Mouse (Mus musculus) A20 (cell line): ENCODE data around the gene Mst1.

Source experiments
- DNase-seq: peaks from one replicate; pipeline ENCODE4 v3.0.0-alpha.2; 2011; ENCODE audit warnings: low read depth, low spot score

The Mst1 gene

DNA sequence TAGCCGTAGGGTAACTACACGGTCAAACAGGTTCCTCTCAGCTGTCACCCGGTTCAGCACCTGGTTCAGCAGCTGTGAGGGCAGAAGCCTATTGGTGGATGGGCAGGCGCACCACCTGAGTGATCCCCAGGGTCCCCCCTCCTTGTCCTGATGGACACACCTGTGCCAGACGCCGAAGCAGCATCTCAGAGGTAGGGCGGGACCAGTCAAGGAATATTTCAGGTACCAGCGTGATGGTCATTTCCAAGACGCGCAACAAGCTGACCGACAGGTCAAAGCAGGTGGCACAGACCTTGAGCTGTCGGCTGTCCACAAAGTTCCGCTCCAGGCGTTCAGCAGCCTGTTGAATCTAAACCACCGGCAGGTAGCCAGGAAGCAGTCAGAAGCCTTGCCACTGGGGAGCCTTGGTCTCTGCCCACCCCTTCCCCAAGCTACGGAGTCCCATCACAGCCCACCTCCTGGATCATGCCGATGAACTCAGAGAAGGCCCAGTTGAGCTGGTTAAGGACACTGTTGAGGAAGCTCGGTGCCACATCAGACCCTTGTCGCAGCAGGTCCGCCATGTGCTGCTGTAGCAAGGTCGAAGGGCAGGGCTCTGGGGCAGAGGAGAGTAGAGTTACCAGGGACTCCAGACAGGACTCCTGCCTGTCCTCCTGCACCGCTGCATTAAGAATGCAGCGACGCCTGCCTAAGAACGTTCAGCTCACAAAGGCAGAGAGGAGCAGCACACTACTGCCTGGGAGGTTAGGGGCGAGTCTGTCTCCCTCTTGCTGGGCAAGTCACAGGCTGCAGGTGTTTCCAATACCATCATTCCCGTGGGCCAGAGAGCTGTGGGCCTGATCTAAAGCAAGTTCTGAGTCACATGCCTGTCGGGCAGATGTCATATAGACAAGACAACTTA lies 23.6 kb upstream of the Mst1 start:
- DNase-seq, result no peak

- no peak for DNase-seq
These were observed 23.0 kb upstream of the Mst1 start for GRCm38 (mm10) chr9:108057262-108057562.

DNA sequence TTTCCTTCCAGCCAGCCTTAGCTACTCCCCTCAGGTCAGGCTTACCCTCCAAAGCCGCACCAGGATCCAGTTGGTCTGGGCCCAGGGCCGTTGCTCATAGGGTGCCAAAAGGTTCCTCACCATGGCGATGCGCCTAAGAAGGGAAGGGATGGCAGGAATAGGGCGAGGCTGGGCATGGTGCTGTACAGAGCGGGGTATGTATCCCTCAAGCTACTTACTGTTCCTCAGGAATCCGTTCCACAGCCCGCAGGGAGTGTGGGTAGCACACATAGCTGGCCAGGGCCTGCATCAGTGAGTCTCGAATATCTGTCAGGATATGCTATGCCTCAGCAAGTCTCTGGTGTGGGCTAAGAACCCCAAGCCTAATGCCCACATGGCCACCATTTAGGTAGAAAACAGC lies 21.9 kb upstream of the Mst1 start:
- DNase-seq, result no peak

- DNase-seq, result no peak
These were observed 18.1 kb upstream of the Mst1 start for GRCm38 (mm10) chr9:108062142-108062541.

DNA sequence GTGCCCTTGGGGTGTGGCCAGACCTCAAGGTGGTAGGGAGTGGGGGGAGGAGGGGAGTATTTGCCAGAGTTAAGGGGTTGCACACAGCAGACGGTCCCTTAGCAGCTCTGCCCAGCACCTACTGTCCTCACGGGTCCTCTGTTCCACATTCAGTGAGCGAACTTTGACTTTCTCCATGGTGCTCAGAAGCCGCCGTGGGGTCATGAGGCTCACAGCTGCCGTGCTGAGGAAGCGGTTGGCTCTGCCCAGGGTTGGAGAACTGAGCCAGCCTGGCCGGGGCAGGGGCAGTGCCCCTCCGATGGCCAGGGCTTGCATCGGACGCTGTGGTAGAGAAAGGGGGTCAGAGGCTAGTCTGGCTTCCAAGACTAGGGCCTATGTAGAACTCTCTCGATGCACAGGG lies 16.9 kb upstream of the Mst1 start:
- no peak for DNase-seq

GRCm38 (mm10) chr9:108065491-108066011 lies 14.7 kb upstream of the Mst1 start:
- peak; percentile 52 for DNase-seq

DNA sequence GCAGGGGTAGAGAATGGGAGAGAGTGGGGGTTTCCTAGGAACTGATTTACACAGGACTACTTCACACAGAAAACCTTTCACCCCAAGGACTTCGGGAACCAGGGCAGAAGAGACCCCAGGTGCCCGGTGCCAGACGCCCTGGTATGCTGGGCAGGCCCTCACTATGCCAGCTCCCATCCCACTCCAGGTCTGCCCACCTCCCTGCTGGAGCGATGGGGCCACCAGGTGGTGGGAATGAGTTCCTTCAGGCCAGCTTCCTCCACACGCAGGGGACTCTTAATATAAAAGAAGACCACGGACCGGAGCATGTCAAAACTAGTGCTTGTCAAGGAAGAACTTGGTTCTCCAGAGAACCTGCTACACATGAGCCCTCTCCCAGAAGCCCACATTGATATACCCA lies 13.0 kb upstream of the Mst1 start:
- DNase-seq, result no peak

DNA sequence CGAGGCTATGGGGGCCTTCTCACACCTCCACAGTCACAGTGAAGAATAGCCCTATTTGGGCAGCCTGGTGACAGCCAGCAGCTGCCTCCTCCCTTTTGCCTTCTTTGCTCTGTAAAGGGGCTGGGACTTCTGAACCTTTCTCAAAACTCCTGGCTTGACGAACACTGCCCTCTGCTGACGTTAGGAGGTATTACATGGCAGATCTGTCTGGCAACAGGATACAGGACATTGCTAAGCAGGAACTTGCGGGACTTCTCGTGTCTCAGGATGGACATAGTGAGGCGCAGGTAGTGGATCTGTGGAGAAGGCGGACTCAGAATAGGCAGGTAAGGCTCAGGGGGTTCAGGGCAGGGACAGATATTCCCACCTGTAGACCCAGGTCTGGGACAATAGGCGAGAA lies 12.3 kb upstream of the Mst1 start:
- DNase-seq, result peak; percentile 77

- DNase-seq, result no peak
These were observed 11.2 kb upstream of the Mst1 start for GRCm38 (mm10) chr9:108069007-108069406.

DNA sequence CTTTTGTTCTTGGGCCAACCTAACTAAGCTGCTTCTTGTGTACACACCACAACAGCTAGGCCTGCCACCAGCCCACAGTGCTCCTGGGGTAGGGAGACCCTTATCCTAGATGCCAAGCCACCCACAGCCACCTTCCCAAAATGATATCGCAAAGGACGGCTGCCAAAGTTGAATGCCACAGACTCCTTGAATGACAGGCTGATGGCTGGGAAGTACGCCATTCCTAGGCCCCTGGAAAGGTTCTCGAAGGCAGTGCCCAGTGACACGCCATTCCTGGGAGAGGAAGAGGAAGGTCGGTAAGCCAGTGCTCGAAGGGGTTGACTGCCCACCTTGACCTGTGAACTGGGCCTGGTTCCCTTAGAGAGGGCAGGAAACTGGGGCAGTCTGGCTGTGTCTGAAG lies 10.7 kb upstream of the Mst1 start:
- no peak for DNase-seq

DNA sequence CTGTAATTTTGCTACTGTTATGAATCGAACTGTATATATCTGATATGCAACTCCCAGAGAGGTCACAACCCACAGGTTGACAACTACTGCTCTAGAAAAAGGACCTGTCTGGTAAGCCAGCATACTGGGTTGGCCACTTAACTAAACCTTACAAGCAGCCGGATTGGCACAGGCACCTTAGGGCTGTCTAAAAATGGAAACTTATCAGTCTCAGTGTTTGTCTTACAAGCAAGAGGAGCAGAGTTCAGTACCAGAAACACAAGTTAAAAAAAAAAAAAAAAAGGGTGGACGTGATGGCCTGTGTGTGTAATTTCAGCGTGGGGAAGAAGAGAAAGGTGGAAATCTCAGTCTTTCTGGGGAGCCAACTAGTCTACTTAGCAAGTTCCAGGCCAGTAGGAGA lies 8.4 kb upstream of the Mst1 start:
- DNase-seq, result no peak

GRCm38 (mm10) chr9:108072481-108072924 lies 7.7 kb upstream of the Mst1 start:
- DNase-seq, result no peak

DNA sequence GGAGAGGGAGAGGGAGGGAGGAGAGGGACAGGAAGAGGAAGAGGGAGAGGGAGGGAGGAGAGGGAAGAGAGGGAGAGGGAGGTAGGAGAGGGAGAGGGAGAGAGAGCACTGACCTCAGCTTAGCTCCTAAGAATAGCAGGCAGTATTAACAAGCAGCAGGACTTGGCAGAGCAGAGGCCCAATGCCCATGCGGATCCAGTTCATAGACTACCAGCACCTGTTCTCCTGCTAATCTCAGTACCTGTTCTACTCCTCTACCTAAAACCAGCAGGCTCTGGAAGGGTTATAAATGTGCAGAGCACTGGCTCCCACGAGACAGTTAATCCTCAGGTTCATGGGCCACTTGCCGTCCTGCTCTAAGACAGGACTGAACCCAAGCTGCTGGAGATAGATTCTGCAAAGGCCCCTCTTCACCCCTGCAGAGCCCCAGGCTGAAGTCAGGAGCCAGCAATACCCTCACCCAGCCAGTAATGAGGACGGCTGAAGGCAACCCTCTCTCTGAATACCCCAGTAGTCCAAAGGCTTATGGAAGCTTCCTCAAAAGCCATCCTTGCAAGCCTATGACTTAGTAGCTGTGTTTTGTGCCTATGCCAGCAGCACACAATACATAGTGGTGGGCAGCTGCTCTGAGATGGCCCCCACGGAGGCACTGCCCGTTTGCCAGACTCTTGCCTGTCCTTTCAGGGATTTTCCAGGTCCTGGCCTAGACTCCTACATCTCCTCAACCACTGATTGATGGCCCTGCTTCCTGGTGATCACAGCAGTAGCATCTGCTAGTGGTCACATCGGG lies 6.9 kb upstream of the Mst1 start:
- DNase-seq, result no peak

DNA sequence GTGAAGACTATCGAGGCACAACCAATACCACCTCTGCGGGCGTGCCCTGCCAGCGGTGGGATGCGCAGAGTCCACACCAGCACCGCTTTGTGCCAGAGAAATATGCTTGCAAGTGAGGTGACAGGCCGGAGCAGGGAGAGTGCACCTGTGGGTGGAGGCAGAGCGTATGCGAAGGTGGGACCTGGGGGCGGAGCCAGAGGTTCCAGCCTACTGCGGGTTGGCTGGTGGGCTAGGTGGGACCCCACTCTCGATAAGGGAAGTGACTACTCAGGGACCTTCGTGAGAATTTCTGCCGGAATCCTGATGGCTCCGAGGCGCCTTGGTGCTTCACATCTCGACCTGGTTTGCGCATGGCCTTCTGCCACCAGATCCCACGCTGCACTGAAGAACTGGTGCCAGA lies 2.3 kb downstream of the Mst1 start:
- no peak for DNase-seq

DNA sequence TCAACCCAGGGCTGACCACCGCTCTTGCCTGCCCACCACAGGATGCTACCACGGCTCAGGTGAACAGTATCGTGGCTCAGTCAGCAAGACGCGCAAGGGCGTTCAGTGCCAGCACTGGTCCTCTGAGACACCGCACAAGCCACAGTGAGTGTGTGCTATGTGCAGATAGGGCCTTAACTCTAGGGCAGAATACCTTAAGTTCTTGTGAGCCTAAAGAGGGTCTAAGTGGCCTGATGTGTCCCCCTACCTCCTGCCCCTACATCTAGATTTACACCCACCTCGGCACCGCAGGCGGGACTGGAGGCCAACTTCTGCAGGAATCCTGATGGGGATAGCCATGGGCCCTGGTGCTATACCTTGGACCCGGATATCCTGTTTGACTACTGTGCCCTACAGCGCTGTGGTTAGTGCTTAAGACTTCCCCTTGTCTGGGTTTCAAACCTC lies 2.8 kb downstream of the Mst1 start, which contains the start of gene Rnf123:
Gene Rnf123 (minus strand): TSS at position 359 of the 444 bp plus-strand sequence.
- no peak for DNase-seq

DNA sequence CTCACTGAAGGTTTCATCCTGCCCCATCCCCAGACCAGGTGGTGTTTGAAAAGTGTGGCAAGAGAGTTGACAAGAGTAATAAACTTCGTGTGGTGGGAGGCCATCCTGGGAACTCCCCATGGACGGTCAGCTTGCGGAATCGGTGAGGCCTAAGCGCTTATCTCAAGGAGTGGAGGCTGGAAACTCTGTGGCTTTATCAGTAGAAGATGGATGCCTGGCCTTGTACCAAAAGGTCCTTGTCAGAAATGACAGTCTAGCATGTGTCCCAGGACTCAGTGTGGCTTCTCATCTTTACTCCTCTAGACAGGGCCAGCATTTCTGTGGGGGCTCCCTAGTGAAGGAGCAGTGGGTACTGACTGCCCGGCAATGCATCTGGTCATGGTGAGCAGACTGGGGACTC lies 3.3 kb downstream of the Mst1 start:
- no peak for DNase-seq

- no peak for DNase-seq
These were observed 5.0 kb downstream of the Mst1 start for GRCm38 (mm10) chr9:108085261-108085660.

- no peak for DNase-seq
These were observed 10.4 kb downstream of the Mst1 start for GRCm38 (mm10) chr9:108090611-108091120.

DNA sequence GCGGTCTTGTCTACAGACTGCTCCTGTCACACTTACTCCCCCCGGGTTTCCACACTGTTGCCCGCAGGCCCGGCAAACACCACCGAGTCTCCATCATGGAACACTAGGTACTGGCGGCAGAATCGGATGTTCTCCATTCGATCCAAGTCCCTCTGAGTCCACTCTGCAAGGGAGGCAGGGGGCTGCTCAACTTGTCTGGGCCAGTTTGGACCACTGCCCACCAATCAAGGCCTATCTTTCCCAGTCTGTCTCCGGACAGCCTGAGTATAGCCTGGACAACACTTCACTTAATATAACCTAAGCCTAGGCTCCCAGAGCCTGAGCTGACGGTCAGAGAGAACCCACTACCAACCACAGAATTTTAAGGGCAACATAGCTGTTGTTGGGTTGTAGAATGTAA lies 13.3 kb downstream of the Mst1 start:
- DNase-seq, result peak; percentile 35

GRCm38 (mm10) chr9:108094184-108094941 lies 14.1 kb downstream of the Mst1 start, which contains the start of gene Apeh:
Gene Apeh (minus strand): TSS chr9:108094606.
- DNase-seq, result peak; percentile 98

DNA sequence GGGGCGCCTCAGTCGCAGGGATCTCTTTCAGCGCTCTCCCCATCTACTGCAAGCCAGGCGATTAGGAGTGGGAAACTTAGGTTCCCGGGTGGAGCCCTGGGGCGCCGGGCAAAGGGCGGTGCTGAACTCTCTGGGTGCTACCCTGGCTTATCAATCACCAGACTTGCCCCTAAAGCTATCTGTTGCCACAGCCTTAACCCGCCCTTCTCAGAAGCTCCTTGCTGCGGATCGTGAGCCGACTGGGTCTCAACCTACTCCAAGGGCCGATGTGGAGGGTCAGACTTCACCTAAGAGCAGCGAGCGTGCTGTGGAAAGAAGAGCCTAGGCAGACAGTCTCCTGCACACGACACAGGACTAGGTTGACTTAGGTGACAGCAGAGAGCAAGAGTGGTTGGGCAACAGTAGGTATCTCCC lies 14.8 kb downstream of the Mst1 start:
- DNase-seq, result peak; percentile 71
